Mouse (Mus musculus) neural tube, embryonic 13.5 days (tissue): ENCODE results near the gene 1700014D04Rik. TPM values are rescaled to one million over a fixed set of nuclear protein-coding genes. Genes with fewer than 3 reads are reported as not detected.
"Not testable (repeated sequence)": the region's sequence is repeated elsewhere in the genome, so short reads cannot be mapped to it uniquely, and the experiment has no call there.

Experiments used
- ATAC-seq: fragments of 200-750 bp; cut with Nextera tagmentation; 2 replicates; pipeline ENCODE4 v1.8.0; 2017; ENCODE audit warnings: low read depth, mild to moderate bottlenecking, moderate TSS enrichment, moderate library complexity
- H3K27ac ChIP-seq: fragments of 300-500 bp; sonication (generic); replicated peaks from 2 replicates; pipeline ENCODE4 v1.5.1; 2015; ENCODE audit warnings: moderate library complexity, mild to moderate bottlenecking, inconsistent platforms
- H3K27me3 ChIP-seq: fragments of 300-500 bp; sonication (generic); 2 replicates; pipeline ENCODE4 v1.6.1; 2015; ENCODE audit warnings: mild to moderate bottlenecking, inconsistent platforms
- H3K36me3 ChIP-seq: fragments of 300-500 bp; sonication (generic); 2 replicates; pipeline ENCODE4 v1.6.1; 2015; ENCODE audit warnings: mild to moderate bottlenecking, inconsistent platforms
- H3K4me1 ChIP-seq: fragments of 300-500 bp; sonication (generic); replicated peaks from 2 replicates; pipeline ENCODE4 v1.6.1; 2015; ENCODE audit warnings: inconsistent platforms
- H3K4me2 ChIP-seq: fragments of 300-500 bp; sonication (generic); 2 replicates; pipeline ENCODE4 v1.6.1; 2015; ENCODE audit warnings: inconsistent platforms, mild to moderate bottlenecking, moderate library complexity
- H3K4me3 ChIP-seq: fragments of 300-500 bp; sonication (generic); 2 replicates; pipeline ENCODE4 v1.5.1; 2015; ENCODE audit warnings: mild to moderate bottlenecking, inconsistent platforms
- H3K9ac ChIP-seq: fragments of 300-500 bp; sonication (generic); 2 replicates; pipeline ENCODE4 v1.6.1; 2015; ENCODE audit warnings: moderate library complexity, mild to moderate bottlenecking, inconsistent platforms
- H3K9me3 ChIP-seq: fragments of 300-500 bp; sonication (generic); 2 replicates; pipeline ENCODE4 v1.6.1; 2016; ENCODE audit warnings: inconsistent platforms
- WGBS: fragments of 180-500 bp; shearing (Covaris S2); methylation state at CpG from one replicate; pipeline ENCODE4 v1.1.7; 2015; 5-methylcytosine and 5-hydroxymethylcytosine counted together
- polyA plus RNA-seq: library from polyadenylated mRNA; unstranded; fragments of >200 nt; fragmentation: Nextera tagmentation; extraction: Ambion mirVana; gene quantifications from 2 replicates; pipeline ENCODE4 v1.2.1, GENCODE M21; 2015

Gene 1700014D04Rik
- polyA plus RNA-seq, 1 experiment from 2014 or later = 0.17 TPM

- Histone ChIP-seq H3K9ac (no peak overlapping the region), H3K36me3 (no peaks in the 10 kb centered on the region), H3K27ac (no peak overlapping the region), H3K4me1 (no peaks in the 10 kb centered on the region), H3K4me3 (no peak overlapping the region), H3K9me3 (no peaks in the 10 kb centered on the region), H3K4me2 (no peak overlapping the region), H3K27me3 (no peaks in the 10 kb centered on the region)
- ATAC-seq = 0 out of 2 replicates have a peak, but pooled peaks have one; percentile 36
- 87% methylated on average over 4 of the region's 4 CpGs for WGBS
These were observed 12.6 kb downstream of the 1700014D04Rik start for GRCm38 (mm10) chr13:59733936-59734335.

GRCm38 (mm10) chr13:59731652-59732051, 14.9 kb downstream of the 1700014D04Rik start, which contains the start of gene Spata31d1d:
Gene Spata31d1d, minus strand, starts transcription at chr13:59731752.
- Histone ChIP-seq H3K4me1 (peaks cover 7% of the 10 kb centered on the region; the same call in 1 of the 2 replicates), H3K4me3 (no peak within 1 kb of the TSS), H3K36me3 (no peaks in the 10 kb centered on the region), H3K9ac (no peak within 1 kb of the TSS), H3K9me3 (no peaks in the 10 kb centered on the region), H3K27ac (no peak within 1 kb of the TSS), H3K4me2 (no peak within 1 kb of the TSS), H3K27me3 (no peaks in the 10 kb centered on the region)
- 41% methylated on average over 7 of the region's 7 CpGs for WGBS
- ATAC-seq = no peak

GRCm38 (mm10) chr13:59728378-59729093, 18.0 kb downstream of the 1700014D04Rik start:
- H3K9ac ChIP-seq = 0 out of 2 replicates have a peak overlapping the region, but pooled peaks have one; percentile 26
- no peaks in the 10 kb centered on the region for H3K27me3 ChIP-seq
- H3K9me3 ChIP-seq = no peaks in the 10 kb centered on the region
- H3K27ac ChIP-seq = no peak overlapping the region
- H3K4me1 ChIP-seq = peaks cover 16% of the 10 kb centered on the region
- H3K36me3 ChIP-seq = no peaks in the 10 kb centered on the region
- WGBS = 32% methylated on average over 7 of the region's 7 CpGs
- H3K4me2 ChIP-seq = no peak overlapping the region
- H3K4me3 ChIP-seq = no peak overlapping the region
- ATAC-seq = peak; percentile 87

- H3K27me3 ChIP-seq = no peaks in the 10 kb centered on the region
- H3K9ac ChIP-seq = peak overlapping the region; percentile 45; the same call in 1 of the 2 replicates
- 39% methylated on average over 29 of the region's 29 CpGs for WGBS
- H3K27ac ChIP-seq = no peak overlapping the region
- H3K4me1 ChIP-seq = peaks cover 16% of the 10 kb centered on the region
- 0 out of 2 replicates have a peak overlapping the region, but pooled peaks have one; percentile 4 for H3K4me3 ChIP-seq
- H3K9me3 ChIP-seq = no peaks in the 10 kb centered on the region
- H3K4me2 ChIP-seq = peak overlapping the region; percentile 48
- ATAC-seq = no peak
- H3K36me3 ChIP-seq = no peaks in the 10 kb centered on the region
These were observed 20.2 kb downstream of the 1700014D04Rik start for GRCm38 (mm10) chr13:59726139-59726867.

- 86% methylated on average over 1 of the region's 1 CpGs for WGBS
- not testable (repeated sequence) for H3K4me2 ChIP-seq, H3K27ac ChIP-seq, H3K9ac ChIP-seq, H3K9me3 ChIP-seq, H3K36me3 ChIP-seq, H3K4me3 ChIP-seq, ATAC-seq, H3K27me3 ChIP-seq
- peaks cover 17% of the 10 kb centered on the region for H3K4me1 ChIP-seq
These were observed 24.5 kb downstream of the 1700014D04Rik start for GRCm38 (mm10) chr13:59722089-59722488.

GRCm38 (mm10) chr13:59719475-59719874, 27.1 kb downstream of the 1700014D04Rik start:
- Histone ChIP-seq H3K36me3 (no peaks in the 10 kb centered on the region), H3K4me1 (peaks cover 7% of the 10 kb centered on the region), H3K9me3 (no peaks in the 10 kb centered on the region), H3K27ac (0 out of 2 replicates have a peak overlapping the region, but pooled peaks have one; percentile 23), H3K4me2 (no peak overlapping the region), H3K4me3 (no peak overlapping the region), H3K27me3 (no peaks in the 10 kb centered on the region), H3K9ac (no peak overlapping the region)
- no peak for ATAC-seq
- 85% methylated on average over 1 of the region's 1 CpGs for WGBS

GRCm38 (mm10) chr13:59718857-59719440, 27.6 kb downstream of the 1700014D04Rik start:
- not testable (repeated sequence) for H3K9ac ChIP-seq, H3K4me2 ChIP-seq, H3K4me3 ChIP-seq, H3K36me3 ChIP-seq, ATAC-seq, H3K27me3 ChIP-seq, H3K9me3 ChIP-seq, H3K4me1 ChIP-seq
- H3K27ac ChIP-seq = 0 out of 2 replicates have a peak overlapping the region, but pooled peaks have one; percentile 23
- 28% methylated on average over 6 of the region's 6 CpGs for WGBS

- no peak overlapping the region for H3K27ac ChIP-seq
- no peak for ATAC-seq
- WGBS = 40% methylated on average over 3 of the region's 3 CpGs
These were observed 32.8 kb downstream of the 1700014D04Rik start for GRCm38 (mm10) chr13:59713710-59714109.

GRCm38 (mm10) chr13:59711984-59712383, 34.6 kb downstream of the 1700014D04Rik start, which contains the start of gene Spata31d1b:
Gene Spata31d1b, plus strand, starts transcription at chr13:59712284.
- H3K4me3 ChIP-seq, H3K4me2 ChIP-seq, H3K9ac ChIP-seq, ATAC-seq, H3K27me3 ChIP-seq, H3K27ac ChIP-seq, H3K36me3 ChIP-seq, H3K9me3 ChIP-seq, H3K4me1 ChIP-seq: not testable (repeated sequence)
- 66% methylated on average over 3 of the region's 3 CpGs for WGBS

More at GRCm38 (mm10) chr13:59713710-59714109, 32.8 kb downstream of the 1700014D04Rik start:
- no peaks in the 10 kb centered on the region for H3K9me3 ChIP-seq
- H3K9ac ChIP-seq = no peak overlapping the region
- H3K4me1 ChIP-seq = no peaks in the 10 kb centered on the region
- H3K27me3 ChIP-seq = no peaks in the 10 kb centered on the region
- H3K4me2 ChIP-seq = no peak overlapping the region
- H3K4me3 ChIP-seq = no peak overlapping the region
- no peaks in the 10 kb centered on the region for H3K36me3 ChIP-seq

- H3K4me2 ChIP-seq = no peak within 1 kb of the TSS
- WGBS = 90% methylated on average over 15 of the region's 15 CpGs
- no peaks in the 10 kb centered on the region for H3K27me3 ChIP-seq
- H3K9ac ChIP-seq = no peak within 1 kb of the TSS
- no peak within 1 kb of the TSS for H3K4me3 ChIP-seq
- H3K27ac ChIP-seq = no peak within 1 kb of the TSS
- no peaks in the 10 kb centered on the region for H3K4me1 ChIP-seq
- ATAC-seq = no peak
- no peaks in the 10 kb centered on the region for H3K36me3 ChIP-seq
- H3K9me3 ChIP-seq = no peaks in the 10 kb centered on the region
These were observed 36.3 kb downstream of the 1700014D04Rik start, which contains the start of gene Spata31d1a for GRCm38 (mm10) chr13:59710230-59710629. Gene Spata31d1a, minus strand, starts transcription at chr13:59710330.

- Histone ChIP-seq H3K4me1 (no peaks in the 10 kb centered on the region), H3K27me3 (no peaks in the 10 kb centered on the region), H3K4me2 (no peak overlapping the region), H3K36me3 (no peaks in the 10 kb centered on the region), H3K4me3 (no peak overlapping the region), H3K9me3 (no peaks in the 10 kb centered on the region), H3K9ac (no peak overlapping the region), H3K27ac (no peak overlapping the region)
- no peak for ATAC-seq
- 59% methylated on average over 12 of the region's 12 CpGs for WGBS
These were observed 42.0 kb downstream of the 1700014D04Rik start for GRCm38 (mm10) chr13:59704562-59704961.

- Histone ChIP-seq H3K4me3 (no peak overlapping the region), H3K4me1 (no peaks in the 10 kb centered on the region), H3K4me2 (no peak overlapping the region), H3K27me3 (no peaks in the 10 kb centered on the region), H3K36me3 (no peaks in the 10 kb centered on the region), H3K9me3 (no peaks in the 10 kb centered on the region), H3K27ac (no peak overlapping the region), H3K9ac (no peak overlapping the region)
- 88% methylated on average over 12 of the region's 12 CpGs for WGBS
- ATAC-seq = no peak
These were observed 43.0 kb downstream of the 1700014D04Rik start for GRCm38 (mm10) chr13:59703514-59703913.
